Mouse (Mus musculus) heart, embryonic 12.5 days (tissue): ENCODE results near the gene Synrg. TPM values are rescaled to one million over a fixed set of nuclear protein-coding genes. Genes with fewer than 3 reads are reported as not detected.

Source experiments
- ATAC-seq: fragments of 200-750 bp; cut with Nextera tagmentation; 2 replicates; pipeline ENCODE4 v1.8.0; 2017; ENCODE audit warnings: moderate TSS enrichment, moderate library complexity; ENCODE audit not compliant: insufficient number of reproducible peaks, low FRiP score
- H3K27ac ChIP-seq: fragments of 300-500 bp; sonication (generic); 2 replicates; pipeline ENCODE4 v1.5.1; 2016; ENCODE audit warnings: mild to moderate bottlenecking, moderate library complexity; ENCODE audit not compliant: poor library complexity, severe bottlenecking
- H3K27me3 ChIP-seq: fragments of 300-500 bp; sonication (generic); replicated peaks from 2 replicates; pipeline ENCODE4 v1.6.1; 2016; ENCODE audit warnings: mild to moderate bottlenecking, moderate library complexity
- H3K36me3 ChIP-seq: fragments of 300-500 bp; sonication (generic); 2 replicates; pipeline ENCODE4 v1.6.1; 2016; ENCODE audit warnings: mild to moderate bottlenecking, moderate library complexity
- H3K4me1 ChIP-seq: fragments of 300-500 bp; sonication (generic); replicated peaks from 2 replicates; pipeline ENCODE4 v1.6.1; 2016; ENCODE audit warnings: mild to moderate bottlenecking
- H3K4me2 ChIP-seq: fragments of 300-500 bp; sonication (generic); 2 replicates; pipeline ENCODE4 v1.6.1; 2016; ENCODE audit warnings: mild to moderate bottlenecking, moderate library complexity
- H3K4me3 ChIP-seq: fragments of 300-500 bp; sonication (generic); 2 replicates; pipeline ENCODE4 v1.5.1; 2016; ENCODE audit warnings: mild to moderate bottlenecking
- H3K9ac ChIP-seq: fragments of 300-500 bp; sonication (generic); 2 replicates; pipeline ENCODE4 v1.6.1; 2016; ENCODE audit warnings: mild to moderate bottlenecking, moderate library complexity
- H3K9me3 ChIP-seq: fragments of 300-500 bp; sonication (generic); replicated peaks from 2 replicates; pipeline ENCODE4 v1.6.1; 2016; ENCODE audit warnings: mild to moderate bottlenecking, moderate library complexity
- WGBS: fragments of 180-500 bp; shearing (Covaris S2); methylation state at CpG from one replicate; pipeline ENCODE4 v1.1.7; 2016; 5-methylcytosine and 5-hydroxymethylcytosine counted together
- polyA plus RNA-seq: library from polyadenylated mRNA; unstranded; fragments of >200 nt; fragmentation: Nextera tagmentation; extraction: Ambion mirVana; gene quantifications from 2 replicates; pipeline ENCODE4 v1.2.1, GENCODE M21; 2016

The Synrg gene
- polyA plus RNA-seq, 1 experiment from 2014 or later = 11.9 TPM

DNA sequence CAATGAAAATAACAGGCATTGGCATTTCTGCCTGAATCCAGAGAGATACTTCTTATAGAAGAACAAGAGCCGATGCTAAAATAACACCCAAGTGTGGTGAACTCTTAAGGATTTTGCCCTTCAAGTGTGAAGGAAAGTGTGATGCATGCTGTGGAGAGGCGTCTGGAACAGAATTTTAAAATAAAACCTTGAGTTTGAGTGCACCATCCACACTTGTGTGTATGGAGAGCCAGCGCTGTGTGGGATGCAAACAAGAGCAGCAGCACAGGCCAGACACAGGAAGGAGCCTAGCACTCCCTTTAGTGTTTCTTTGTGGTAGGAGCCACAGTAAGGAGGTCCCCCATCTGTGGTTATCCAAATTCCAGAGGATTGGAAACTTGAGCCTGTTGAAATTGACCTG, 2.2 kb upstream of the Synrg start:
- Histone ChIP-seq H3K27me3 (no peaks in the 10 kb centered on the region), H3K4me2 (no peak overlapping the region), H3K4me1 (peaks cover 3% of the 10 kb centered on the region; the same call in 1 of the 2 replicates), H3K9ac (no peak overlapping the region), H3K9me3 (no peaks in the 10 kb centered on the region), H3K27ac (no peak overlapping the region), H3K4me3 (no peak overlapping the region), H3K36me3 (peaks cover 47% of the 10 kb centered on the region)
- no peak for ATAC-seq
- WGBS = 81% methylated on average over 3 of the region's 3 CpGs

DNA sequence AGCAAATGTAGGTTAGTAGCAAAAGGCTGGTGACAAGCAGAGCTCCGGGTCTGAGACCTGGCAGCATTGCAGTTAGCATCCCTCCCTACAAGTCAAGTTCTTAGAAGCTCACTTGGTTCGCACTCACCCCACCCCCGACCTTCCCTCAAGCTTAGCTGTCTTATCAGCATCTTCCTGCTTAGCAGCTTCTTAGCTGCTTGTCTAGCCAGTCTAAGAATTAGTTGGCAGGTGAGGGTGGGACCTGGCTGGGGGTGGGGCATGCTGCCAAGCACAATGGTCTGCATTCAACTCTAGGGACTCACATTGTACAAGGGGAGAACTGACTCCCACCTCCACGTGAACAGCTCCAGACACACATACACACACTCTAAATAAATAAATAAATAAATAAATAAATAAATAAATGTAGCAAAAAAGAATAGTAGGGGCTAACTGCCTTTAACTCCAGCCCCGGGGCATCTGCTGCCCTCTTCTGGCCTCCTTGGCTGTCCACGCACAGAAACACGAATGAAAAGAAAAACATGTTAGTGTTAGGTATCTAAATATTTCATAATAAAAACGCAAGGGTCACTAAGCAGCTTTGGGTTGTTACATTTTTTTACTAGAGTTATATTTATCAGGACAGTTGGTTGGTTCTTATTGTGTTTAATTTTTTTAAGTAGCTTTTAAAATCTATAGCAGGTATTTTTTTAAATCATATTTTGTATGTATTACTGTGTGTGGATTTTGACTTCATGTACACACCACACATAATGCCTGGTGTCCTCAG, 3.4 kb downstream of the Synrg start:
- no peak overlapping the region for H3K4me3 ChIP-seq
- peaks cover 10% of the 10 kb centered on the region for H3K36me3 ChIP-seq
- H3K27me3 ChIP-seq = no peaks in the 10 kb centered on the region
- no peak overlapping the region for H3K4me2 ChIP-seq
- H3K4me1 ChIP-seq = peaks cover 7% of the 10 kb centered on the region
- no peaks in the 10 kb centered on the region for H3K9me3 ChIP-seq
- ATAC-seq = no peak
- no peak overlapping the region for H3K27ac ChIP-seq
- WGBS = 48% methylated on average over 8 of the region's 8 CpGs
- H3K9ac ChIP-seq = no peak overlapping the region

DNA sequence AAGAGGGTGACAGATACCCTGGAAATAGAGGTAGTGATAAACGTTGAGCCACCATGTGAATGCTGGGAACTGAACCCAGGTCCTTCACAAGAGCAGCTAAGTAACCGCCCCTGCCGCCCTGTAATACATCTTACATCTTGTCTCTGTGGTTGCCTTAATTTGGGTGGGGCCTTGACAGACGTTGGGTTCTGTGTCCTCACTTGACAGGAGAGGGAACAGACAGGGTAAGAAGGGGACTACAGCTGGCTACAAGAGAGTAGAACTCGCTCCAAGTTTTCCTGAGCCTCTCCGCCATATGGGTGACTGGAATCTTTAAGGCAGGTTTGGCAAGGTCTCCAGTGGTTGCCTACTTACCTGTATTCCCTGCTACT, 4.0 kb downstream of the Synrg start:
- WGBS = 80% methylated on average over 6 of the region's 6 CpGs
- Histone ChIP-seq H3K4me2 (no peak overlapping the region), H3K9ac (no peak overlapping the region), H3K4me3 (no peak overlapping the region), H3K9me3 (no peaks in the 10 kb centered on the region), H3K27ac (no peak overlapping the region), H3K36me3 (peaks cover 15% of the 10 kb centered on the region), H3K27me3 (no peaks in the 10 kb centered on the region), H3K4me1 (peaks cover 7% of the 10 kb centered on the region)
- no peak for ATAC-seq

DNA sequence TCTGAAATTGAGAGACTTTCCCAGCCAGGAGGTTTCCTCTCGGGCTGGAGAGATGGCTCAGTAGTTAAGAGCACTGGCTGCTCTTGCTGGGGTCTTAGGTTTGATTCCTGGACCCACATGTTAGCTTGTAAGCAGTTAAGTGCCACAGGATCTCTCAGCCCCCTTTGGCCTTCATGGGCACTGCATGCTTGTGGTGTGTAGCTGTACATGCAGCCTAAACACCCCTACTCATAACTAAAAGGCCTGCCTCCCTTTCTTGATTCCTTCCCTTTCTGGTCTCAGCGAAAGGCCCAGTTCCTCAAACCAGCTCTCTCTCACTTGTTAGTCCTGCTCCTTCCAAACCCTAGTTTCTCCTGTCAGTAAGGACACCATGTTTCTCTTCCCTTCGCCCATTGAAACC, 4.8 kb downstream of the Synrg start:
- H3K27me3 ChIP-seq = no peaks in the 10 kb centered on the region

DNA sequence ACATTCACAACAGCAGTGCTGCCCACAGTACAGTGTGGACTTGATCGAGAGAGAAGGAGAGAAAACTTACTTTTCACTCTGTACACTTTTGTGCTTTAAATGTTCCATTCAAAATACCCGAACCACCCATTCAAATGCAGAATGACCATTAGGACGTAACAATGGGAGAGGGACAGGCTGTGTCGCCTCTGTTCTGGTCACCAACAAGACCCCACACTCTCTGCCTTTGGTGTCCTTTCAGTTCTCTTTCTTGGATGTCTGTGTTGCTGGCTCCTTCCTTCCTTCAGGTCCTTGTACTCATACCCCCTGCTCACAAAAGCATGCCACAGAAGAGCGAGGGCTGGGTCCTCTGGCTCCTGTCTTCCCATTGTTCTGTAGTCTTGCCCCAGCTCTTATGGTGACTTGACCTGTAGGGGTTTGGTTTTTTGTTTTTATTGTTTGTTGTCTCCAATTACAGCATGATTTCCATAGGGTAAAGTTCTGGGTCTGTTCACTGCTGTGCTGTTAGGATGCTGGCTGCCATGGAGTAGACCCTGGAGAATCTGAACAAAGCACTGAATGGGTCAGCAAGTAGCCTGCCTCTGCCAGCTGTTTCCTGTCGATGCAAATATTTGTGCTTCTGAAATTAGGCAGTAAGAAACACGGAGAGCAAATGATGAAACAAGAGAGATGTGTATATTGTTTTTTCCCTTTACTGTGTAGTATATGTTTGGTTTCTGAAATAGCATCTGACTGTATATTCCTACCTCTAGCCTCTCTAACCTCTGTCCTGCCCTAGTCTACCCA, 10.5 kb downstream of the Synrg start:
- H3K9me3 ChIP-seq = no peaks in the 10 kb centered on the region
- H3K4me2 ChIP-seq = no peak overlapping the region
- peaks cover 63% of the 10 kb centered on the region for H3K36me3 ChIP-seq

More for the DNA sequence above, 4.8 kb downstream of the Synrg start:
- no peak overlapping the region for H3K4me3 ChIP-seq
- H3K4me1 ChIP-seq = peaks cover 4% of the 10 kb centered on the region; the same call in 1 of the 2 replicates
- H3K27ac ChIP-seq = no peak overlapping the region
- WGBS = 92% methylated on average over 3 of the region's 3 CpGs
- no peak for ATAC-seq
- no peak overlapping the region for H3K9ac ChIP-seq
- H3K9me3 ChIP-seq = no peaks in the 10 kb centered on the region
- H3K36me3 ChIP-seq = peaks cover 18% of the 10 kb centered on the region
- no peak overlapping the region for H3K4me2 ChIP-seq

DNA sequence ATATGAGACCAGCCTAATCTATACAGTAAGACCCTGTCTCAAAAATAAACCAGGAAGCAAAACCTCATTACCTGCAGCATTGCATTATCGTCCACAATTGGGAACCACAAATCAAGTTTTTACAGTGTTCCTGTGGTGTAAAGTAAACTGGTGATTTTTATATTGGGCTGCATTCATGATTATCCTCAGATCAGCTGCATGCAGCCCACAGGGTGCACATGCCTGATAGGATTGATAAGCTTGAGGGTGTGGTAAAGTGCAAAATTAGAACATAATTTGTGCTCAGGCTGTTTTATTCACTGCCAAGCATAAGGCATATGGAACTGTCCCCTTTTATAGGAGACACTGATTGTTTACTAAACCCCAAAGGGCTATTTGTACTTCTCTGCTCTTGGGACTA, 11.3 kb downstream of the Synrg start:
- peaks cover 70% of the 10 kb centered on the region for H3K36me3 ChIP-seq
- H3K27ac ChIP-seq = no peak overlapping the region

More for the DNA sequence above, 10.5 kb downstream of the Synrg start:
- Histone ChIP-seq H3K4me3 (no peak overlapping the region), H3K27ac (no peak overlapping the region), H3K27me3 (no peaks in the 10 kb centered on the region), H3K9ac (no peak overlapping the region), H3K4me1 (no peaks in the 10 kb centered on the region)
- 74% methylated on average over 7 of the region's 7 CpGs for WGBS
- ATAC-seq = no peak

DNA sequence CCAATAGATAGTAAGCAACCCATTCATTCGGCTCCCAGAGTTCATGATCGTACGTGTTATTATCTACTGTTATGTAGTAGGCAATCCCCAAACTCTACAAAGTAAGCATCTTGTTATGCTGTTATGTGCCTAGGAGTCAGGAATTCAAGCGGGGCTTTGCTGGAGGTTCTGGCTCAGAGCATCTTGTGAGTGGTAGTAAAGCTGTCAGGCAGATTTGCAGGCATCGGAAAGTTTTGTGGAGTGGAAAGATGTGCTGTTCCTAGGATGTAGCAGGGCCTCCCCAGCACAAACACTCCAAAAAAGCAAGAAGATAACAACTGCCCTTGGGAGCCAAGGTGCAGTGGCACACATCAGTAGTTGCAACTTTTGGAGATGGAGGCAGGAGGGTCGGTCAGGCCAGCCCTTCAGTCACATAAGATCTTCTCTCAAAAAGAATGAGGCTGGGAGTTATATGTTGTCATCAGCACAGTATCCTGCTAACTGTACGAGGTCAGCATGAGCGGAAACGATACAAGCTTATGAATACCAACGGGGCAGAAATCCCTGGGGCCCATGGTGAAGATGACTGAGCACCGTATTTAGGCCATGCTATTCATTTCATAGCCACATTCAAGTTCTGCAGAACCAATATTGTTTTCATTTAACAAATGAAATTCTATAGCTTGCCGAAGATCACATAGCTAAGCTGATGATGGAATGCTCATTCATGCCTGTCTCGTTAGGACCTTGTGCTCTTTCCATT, 12.2 kb downstream of the Synrg start:
- Histone ChIP-seq H3K27me3 (no peaks in the 10 kb centered on the region), H3K4me3 (no peak overlapping the region), H3K27ac (no peak overlapping the region), H3K36me3 (peaks cover 70% of the 10 kb centered on the region), H3K4me1 (no peaks in the 10 kb centered on the region), H3K9ac (no peak overlapping the region), H3K9me3 (no peaks in the 10 kb centered on the region), H3K4me2 (no peak overlapping the region)
- 90% methylated on average over 13 of the region's 13 CpGs for WGBS
- no peak for ATAC-seq

More for the DNA sequence above, 11.3 kb downstream of the Synrg start:
- WGBS = 91% methylated on average over 1 of the region's 1 CpGs
- H3K27me3 ChIP-seq = no peaks in the 10 kb centered on the region
- no peak for ATAC-seq
- no peak overlapping the region for H3K9ac ChIP-seq
- no peaks in the 10 kb centered on the region for H3K9me3 ChIP-seq
- no peak overlapping the region for H3K4me2 ChIP-seq
- no peak overlapping the region for H3K4me3 ChIP-seq
- H3K4me1 ChIP-seq = no peaks in the 10 kb centered on the region

DNA sequence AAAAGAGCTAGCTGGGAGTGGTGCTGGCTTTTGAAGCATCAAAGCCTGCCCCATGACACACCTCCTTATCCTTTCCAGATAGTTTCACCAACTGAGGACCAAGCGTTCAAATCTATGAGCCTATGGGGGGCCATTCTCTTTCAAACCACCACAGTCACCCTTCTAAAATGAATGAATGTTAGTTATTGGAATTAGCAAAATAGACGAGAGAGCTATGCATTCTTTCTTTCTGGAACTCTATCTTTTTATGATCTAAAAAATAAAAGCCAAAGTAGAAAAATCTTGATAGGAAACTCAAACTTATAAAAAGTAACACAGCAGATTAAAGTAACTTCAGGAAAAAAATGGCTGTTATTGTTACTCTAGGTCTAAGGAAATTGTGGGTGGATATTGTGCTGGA, 13.6 kb downstream of the Synrg start:
- Histone ChIP-seq H3K36me3 (peaks cover 75% of the 10 kb centered on the region), H3K4me2 (no peak overlapping the region), H3K9me3 (no peaks in the 10 kb centered on the region), H3K27ac (no peak overlapping the region), H3K27me3 (no peaks in the 10 kb centered on the region), H3K9ac (no peak overlapping the region), H3K4me1 (no peaks in the 10 kb centered on the region), H3K4me3 (no peak overlapping the region)
- ATAC-seq = no peak
- 80% methylated on average over 2 of the region's 2 CpGs for WGBS

DNA sequence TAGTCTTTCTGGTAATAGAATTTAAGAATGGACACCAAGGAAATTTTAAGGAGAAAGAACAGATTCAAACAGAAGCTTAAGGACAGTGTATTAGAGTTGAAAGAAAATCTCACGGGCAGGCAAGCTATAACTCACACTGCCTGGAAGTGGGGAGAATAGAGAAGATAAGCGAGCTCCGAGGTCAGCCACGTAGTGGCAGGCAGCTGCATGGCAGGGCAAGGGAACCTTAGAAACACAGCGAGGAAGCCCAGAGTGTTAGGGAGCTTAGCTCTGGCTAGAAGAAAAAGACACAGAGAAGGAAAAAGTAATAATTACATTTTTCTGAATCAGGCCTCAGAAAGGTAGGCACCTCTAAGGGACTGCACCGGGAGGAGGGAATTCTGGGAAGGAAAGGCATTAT, 15.8 kb downstream of the Synrg start:
- no peak overlapping the region for H3K4me2 ChIP-seq
- no peaks in the 10 kb centered on the region for H3K9me3 ChIP-seq
- H3K4me1 ChIP-seq = no peaks in the 10 kb centered on the region
- WGBS = 86% methylated on average over 6 of the region's 6 CpGs
- H3K27me3 ChIP-seq = no peaks in the 10 kb centered on the region
- peaks cover 76% of the 10 kb centered on the region for H3K36me3 ChIP-seq
- no peak for ATAC-seq
- no peak overlapping the region for H3K4me3 ChIP-seq
- H3K27ac ChIP-seq = no peak overlapping the region
- no peak overlapping the region for H3K9ac ChIP-seq

DNA sequence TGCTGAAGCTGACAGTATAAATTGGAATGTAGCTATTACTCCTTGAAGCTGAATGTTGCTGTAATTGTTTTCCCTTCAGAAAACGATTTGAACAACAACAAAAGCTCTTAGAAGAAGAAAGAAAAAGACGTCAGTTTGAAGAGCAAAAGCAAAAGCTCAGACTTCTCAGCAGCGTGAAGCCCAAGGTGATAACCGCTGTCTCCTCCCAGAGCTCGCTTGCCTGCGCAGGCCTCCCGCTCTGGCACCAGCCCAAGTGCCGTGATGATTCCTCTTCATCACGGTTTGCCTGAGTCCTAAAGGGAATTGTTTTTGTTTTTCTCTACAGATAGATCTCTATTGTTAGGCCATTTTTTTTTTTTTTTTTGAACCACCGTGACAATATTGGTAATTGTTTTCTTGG, 17.1 kb downstream of the Synrg start:
- no peaks in the 10 kb centered on the region for H3K4me1 ChIP-seq
- H3K4me2 ChIP-seq = no peak overlapping the region
- ATAC-seq = no peak
- H3K4me3 ChIP-seq = no peak overlapping the region
- H3K27me3 ChIP-seq = no peaks in the 10 kb centered on the region
- no peak overlapping the region for H3K27ac ChIP-seq
- no peak overlapping the region for H3K9ac ChIP-seq
- 72% methylated on average over 10 of the region's 10 CpGs for WGBS
- H3K36me3 ChIP-seq = peaks cover 82% of the 10 kb centered on the region
- H3K9me3 ChIP-seq = no peaks in the 10 kb centered on the region

DNA sequence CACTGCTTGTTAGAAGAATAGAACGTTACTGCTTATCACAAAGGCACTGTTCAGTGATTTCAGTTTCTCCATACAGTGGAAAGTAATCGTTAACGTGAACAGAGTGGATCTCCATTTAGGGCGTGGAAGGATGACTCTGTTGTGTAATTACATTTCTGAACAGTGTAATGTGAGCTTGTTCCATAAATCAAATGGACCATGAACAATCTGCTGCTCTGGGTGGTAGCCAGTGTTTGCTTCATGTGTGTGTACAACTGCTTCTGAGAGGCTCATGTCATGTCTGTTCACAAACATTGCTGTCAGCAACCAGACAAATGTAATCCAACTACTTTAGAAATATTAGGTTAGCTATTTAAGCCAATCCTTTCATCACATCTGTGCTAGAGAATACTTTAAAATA, 27.5 kb downstream of the Synrg start:
- peaks cover 73% of the 10 kb centered on the region for H3K36me3 ChIP-seq
- WGBS = 74% methylated on average over 4 of the region's 4 CpGs

More for the DNA sequence above, 27.5 kb downstream of the Synrg start:
- no peak for ATAC-seq
- Histone ChIP-seq H3K4me3 (no peak overlapping the region), H3K4me1 (no peaks in the 10 kb centered on the region), H3K4me2 (no peak overlapping the region), H3K9ac (no peak overlapping the region), H3K9me3 (no peaks in the 10 kb centered on the region), H3K27ac (no peak overlapping the region), H3K27me3 (no peaks in the 10 kb centered on the region)
